Mouse (Mus musculus): ENCODE data around the gene Aars2.

DNA sequence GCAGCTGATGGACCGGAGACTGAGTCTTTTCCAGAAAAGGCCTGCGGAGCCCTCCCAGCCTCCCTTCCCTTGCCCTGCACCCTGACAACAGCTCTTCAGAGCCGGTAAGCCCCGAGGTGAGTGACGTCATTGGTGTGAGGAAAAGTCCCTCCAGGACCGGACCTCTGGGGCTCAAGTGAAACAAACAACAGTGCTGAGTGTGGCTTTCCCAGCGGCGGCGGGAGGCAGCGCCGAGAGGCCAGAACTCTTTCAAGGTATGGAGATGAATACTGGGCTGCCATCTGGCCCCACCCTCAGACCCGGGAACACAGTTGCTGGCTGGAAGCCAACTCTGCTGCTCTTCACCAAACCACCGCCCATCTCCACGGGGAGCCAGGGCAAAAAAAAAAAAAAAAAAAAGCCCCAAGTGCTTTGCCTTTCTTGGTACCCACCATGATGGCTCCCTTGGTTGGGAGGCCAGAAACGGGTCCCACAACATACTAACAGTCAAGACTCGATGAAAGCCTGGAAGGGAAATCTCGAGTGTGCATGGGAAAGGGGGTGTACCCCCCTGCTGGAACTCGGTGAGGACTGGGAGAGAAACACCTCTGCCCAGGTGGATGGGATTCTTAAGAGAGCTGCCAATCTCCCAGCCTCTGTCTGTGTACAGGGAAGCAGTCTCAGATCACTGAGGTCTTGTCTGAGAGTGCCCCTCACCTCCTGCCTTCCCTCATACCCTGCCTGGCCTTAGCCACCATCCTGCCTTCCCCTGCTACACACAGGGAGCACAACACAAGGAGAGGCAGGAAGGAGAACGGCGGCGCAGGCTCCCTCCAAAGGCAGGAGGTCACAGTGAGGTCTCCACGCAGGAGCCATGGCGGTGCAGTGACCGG is 37.6 kb downstream of the Aars2 start:
- no peak for TF ChIP-seq CTCF (IDR thresholded peaks at IDR 0.05; ENCODE audit: borderline replicate concordance, insufficient read depth, low read depth, low read length)
- no peak for TF ChIP-seq POLR2A (IDR thresholded peaks at IDR 0.05; ENCODE audit: borderline replicate concordance, insufficient read depth, low read length)
